Mouse (Mus musculus): ENCODE results near the gene D930007J09Rik. TPM values are rescaled to one million over a fixed set of nuclear protein-coding genes. Genes with fewer than 3 reads are reported as not detected.

D930007J09Rik gene
- total and polyA plus RNA-seq, 3 experiments: not detected

DNA sequence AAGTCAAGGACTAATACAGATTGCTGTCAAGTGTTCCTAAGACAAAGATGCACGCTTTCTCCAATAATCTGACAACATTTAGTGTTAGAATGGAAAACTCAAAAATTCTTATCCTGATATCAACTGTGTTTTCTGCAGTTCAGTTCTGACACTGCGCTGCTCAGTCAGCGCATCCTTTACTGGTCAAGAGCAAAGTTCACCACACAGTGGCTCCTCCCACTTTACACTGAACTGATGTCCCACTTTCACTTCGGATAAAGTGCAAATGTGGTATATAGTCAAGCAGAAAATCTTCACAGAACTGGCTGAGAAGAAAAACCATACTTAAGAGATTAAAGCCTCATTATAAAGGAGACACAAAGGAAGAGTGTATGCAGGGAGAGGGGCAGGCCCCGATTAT, 7.5 kb downstream of the D930007J09Rik start:
- Histone ChIP-seq H3K27me3 (ENCODE audit: insufficient read depth, low read length) (peaks cover 13% of the 10 kb centered on the region; the same call in 1 of the 2 replicates), H3K4me3 (ENCODE audit: low read depth, low read length) (no peak overlapping the region), H3K9me3 (replicated peaks) (no peaks in the 10 kb centered on the region), H3K4me1 (ENCODE audit: insufficient read depth, low read depth, low read length) (peaks cover 3% of the 10 kb centered on the region; the same call in 1 of the 2 replicates), H3K36me3 (replicated peaks) (no peaks in the 10 kb centered on the region)
- no peak for DNase-seq (ENCODE audit: low spot score)
- TF ChIP-seq GATA1 (IDR thresholded peaks at IDR 0.05; ENCODE audit: borderline replicate concordance, low read length) (no peak), TAL1 (conservative IDR thresholded peaks at IDR 0.05; ENCODE audit: low read depth, low read length) (no peak), GATA2 (IDR thresholded peaks at IDR 0.05; ENCODE audit: borderline replicate concordance, low read depth, low read length) (no peak), CTCF (IDR thresholded peaks at IDR 0.05; ENCODE audit: low read depth, low read length) (no peak), POLR2AphosphoS5 (IDR thresholded peaks at IDR 0.05; ENCODE audit: insufficient replicate concordance, low read depth, low read length) (no peak)
- ATAC-seq (ENCODE audit: extremely low read depth, insufficient number of reproducible peaks, low FRiP score, poor library complexity, severe bottlenecking): no peak

DNA sequence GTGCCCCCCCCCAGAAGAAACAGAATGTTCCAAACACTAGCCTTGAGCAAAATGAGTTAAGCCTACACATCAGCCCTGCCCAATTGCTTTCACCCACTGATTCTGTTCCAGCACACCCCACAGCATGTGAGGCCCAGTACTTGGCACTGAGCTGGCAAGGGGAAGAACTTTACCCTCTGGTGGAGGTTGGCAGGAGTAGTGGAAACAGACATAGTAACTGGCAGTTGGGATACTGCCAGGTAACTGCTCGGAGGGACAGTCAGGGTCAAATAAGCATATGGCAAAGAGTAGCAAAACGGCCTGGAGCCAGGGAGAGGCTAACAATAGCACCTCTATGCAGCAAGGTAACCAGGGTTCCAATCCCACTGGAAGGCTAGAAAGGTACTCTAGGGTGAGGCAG, 8.0 kb downstream of the D930007J09Rik start:
- no peak for DNase-seq (ENCODE audit: low spot score)
- Histone ChIP-seq H3K36me3 (replicated peaks) (no peaks in the 10 kb centered on the region), H3K4me3 (ENCODE audit: low read depth, low read length) (no peak overlapping the region), H3K27me3 (ENCODE audit: insufficient read depth, low read length) (peaks cover 14% of the 10 kb centered on the region; the same call in 1 of the 2 replicates), H3K9me3 (replicated peaks) (no peaks in the 10 kb centered on the region), H3K4me1 (ENCODE audit: insufficient read depth, low read depth, low read length) (peaks cover 3% of the 10 kb centered on the region; the same call in 1 of the 2 replicates)
- ATAC-seq (ENCODE audit: extremely low read depth, insufficient number of reproducible peaks, low FRiP score, poor library complexity, severe bottlenecking): no peak
- TF ChIP-seq POLR2AphosphoS5 (IDR thresholded peaks at IDR 0.05; ENCODE audit: insufficient replicate concordance, low read depth, low read length): no peak
- TF ChIP-seq GATA1 (IDR thresholded peaks at IDR 0.05; ENCODE audit: borderline replicate concordance, low read length): no peak
- no peak for TF ChIP-seq TAL1 (conservative IDR thresholded peaks at IDR 0.05; ENCODE audit: low read depth, low read length)
- no peak for TF ChIP-seq CTCF (IDR thresholded peaks at IDR 0.05; ENCODE audit: low read depth, low read length)

- no peak for TF ChIP-seq CTCF (IDR thresholded peaks at IDR 0.05; ENCODE audit: low read depth, low read length)
- no peak for TF ChIP-seq POLR2AphosphoS5 (IDR thresholded peaks at IDR 0.05; ENCODE audit: insufficient replicate concordance, low read depth, low read length)
- TF ChIP-seq GATA1 (IDR thresholded peaks at IDR 0.05; ENCODE audit: borderline replicate concordance, low read length): no peak
- no peak for TF ChIP-seq TAL1 (conservative IDR thresholded peaks at IDR 0.05; ENCODE audit: low read depth, low read length)
- no peak for TF ChIP-seq GATA2 (IDR thresholded peaks at IDR 0.05; ENCODE audit: borderline replicate concordance, low read depth, low read length)
- Histone ChIP-seq H3K36me3 (replicated peaks) (no peaks in the 10 kb centered on the region), H3K4me3 (ENCODE audit: low read depth, low read length) (no peak overlapping the region), H3K9me3 (replicated peaks) (no peaks in the 10 kb centered on the region), H3K27me3 (ENCODE audit: insufficient read depth, low read length) (peaks cover 11% of the 10 kb centered on the region; the same call in 1 of the 2 replicates), H3K4me1 (ENCODE audit: insufficient read depth, low read depth, low read length) (no peaks in the 10 kb centered on the region)
- DNase-seq (ENCODE audit: low spot score): no peak
- no peak for ATAC-seq (ENCODE audit: extremely low read depth, insufficient number of reproducible peaks, low FRiP score, poor library complexity, severe bottlenecking)
Measured at GRCm38 (mm10) chr13:32789781-32790180, 12.9 kb downstream of the D930007J09Rik start.

DNA sequence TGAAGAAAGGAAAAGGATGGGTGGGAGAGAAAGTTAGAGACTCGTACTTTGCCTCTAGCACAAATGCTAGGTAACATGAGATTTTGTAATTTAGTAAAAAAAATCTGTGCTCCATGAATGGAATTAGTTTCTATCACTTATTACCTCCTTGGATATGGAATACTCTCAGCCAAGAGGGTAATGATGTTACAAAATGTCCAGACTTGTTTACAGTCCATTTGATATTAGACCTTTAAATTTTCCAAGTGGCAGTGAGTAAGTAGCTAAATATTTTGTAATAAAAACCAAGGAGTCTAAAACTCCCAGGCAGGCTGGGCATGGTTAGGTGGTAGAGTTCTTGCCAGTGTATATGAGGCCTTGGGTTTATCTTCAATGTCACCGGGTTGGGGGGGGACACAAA, 15.1 kb downstream of the D930007J09Rik start:
- H3K9me3 ChIP-seq (replicated peaks): no peaks in the 10 kb centered on the region
- no peaks in the 10 kb centered on the region for H3K4me1 ChIP-seq (ENCODE audit: insufficient read depth, low read depth, low read length)
- no peak overlapping the region for H3K4me3 ChIP-seq (ENCODE audit: low read depth, low read length)
- TF ChIP-seq POLR2AphosphoS5 (IDR thresholded peaks at IDR 0.05; ENCODE audit: insufficient replicate concordance, low read depth, low read length): no peak
- no peak for TF ChIP-seq GATA2 (IDR thresholded peaks at IDR 0.05; ENCODE audit: borderline replicate concordance, low read depth, low read length)
- TF ChIP-seq GATA1 (IDR thresholded peaks at IDR 0.05; ENCODE audit: borderline replicate concordance, low read length): no peak
- TF ChIP-seq TAL1 (conservative IDR thresholded peaks at IDR 0.05; ENCODE audit: low read depth, low read length): no peak
- no peak for TF ChIP-seq CTCF (IDR thresholded peaks at IDR 0.05; ENCODE audit: low read depth, low read length)
- no peak for ATAC-seq (ENCODE audit: extremely low read depth, insufficient number of reproducible peaks, low FRiP score, poor library complexity, severe bottlenecking)
- DNase-seq (ENCODE audit: low spot score): no peak
- peaks cover 9% of the 10 kb centered on the region for H3K27me3 ChIP-seq (ENCODE audit: insufficient read depth, low read length)
- H3K36me3 ChIP-seq (replicated peaks): no peaks in the 10 kb centered on the region

GRCm38 (mm10) chr13:32783816-32784215, 18.8 kb downstream of the D930007J09Rik start, which contains the start of gene Mylk4:
TSS of gene Mylk4 (minus strand) at chr13:32783954.
- TF ChIP-seq GATA1 (IDR thresholded peaks at IDR 0.05; ENCODE audit: borderline replicate concordance, low read length): no peak
- TF ChIP-seq CTCF (IDR thresholded peaks at IDR 0.05; ENCODE audit: low read depth, low read length): no peak
- TF ChIP-seq TAL1 (conservative IDR thresholded peaks at IDR 0.05; ENCODE audit: low read depth, low read length): no peak
- TF ChIP-seq GATA2 (IDR thresholded peaks at IDR 0.05; ENCODE audit: borderline replicate concordance, low read depth, low read length): no peak
- no peak for TF ChIP-seq POLR2AphosphoS5 (IDR thresholded peaks at IDR 0.05; ENCODE audit: insufficient replicate concordance, low read depth, low read length)
- ATAC-seq (ENCODE audit: extremely low read depth, insufficient number of reproducible peaks, low FRiP score, poor library complexity, severe bottlenecking): no peak

GRCm38 (mm10) chr13:32783055-32783454, 19.6 kb downstream of the D930007J09Rik start:
- H3K27me3 ChIP-seq (ENCODE audit: insufficient read depth, low read length): peaks cover 24% of the 10 kb centered on the region
- H3K4me1 ChIP-seq (ENCODE audit: insufficient read depth, low read depth, low read length): no peaks in the 10 kb centered on the region
- H3K36me3 ChIP-seq (replicated peaks): no peaks in the 10 kb centered on the region
- no peak for ATAC-seq (ENCODE audit: extremely low read depth, insufficient number of reproducible peaks, low FRiP score, poor library complexity, severe bottlenecking)
- DNase-seq (ENCODE audit: low spot score): no peak
- no peak for TF ChIP-seq TAL1 (conservative IDR thresholded peaks at IDR 0.05; ENCODE audit: low read depth, low read length)
- TF ChIP-seq POLR2AphosphoS5 (IDR thresholded peaks at IDR 0.05; ENCODE audit: insufficient replicate concordance, low read depth, low read length): no peak
- no peak for TF ChIP-seq CTCF (IDR thresholded peaks at IDR 0.05; ENCODE audit: low read depth, low read length)
- no peak for TF ChIP-seq GATA2 (IDR thresholded peaks at IDR 0.05; ENCODE audit: borderline replicate concordance, low read depth, low read length)
- TF ChIP-seq GATA1 (IDR thresholded peaks at IDR 0.05; ENCODE audit: borderline replicate concordance, low read length): no peak
- no peak overlapping the region for H3K4me3 ChIP-seq (ENCODE audit: low read depth, low read length)
- H3K9me3 ChIP-seq (replicated peaks): no peaks in the 10 kb centered on the region

More at GRCm38 (mm10) chr13:32783816-32784215, 18.8 kb downstream of the D930007J09Rik start, which contains the start of gene Mylk4:
- no peak for DNase-seq (ENCODE audit: low spot score)
- Histone ChIP-seq H3K9me3 (replicated peaks) (no peaks in the 10 kb centered on the region), H3K36me3 (replicated peaks) (no peaks in the 10 kb centered on the region), H3K4me3 (ENCODE audit: low read depth, low read length) (no peak within 1 kb of the TSS), H3K4me1 (ENCODE audit: insufficient read depth, low read depth, low read length) (no peaks in the 10 kb centered on the region), H3K27me3 (ENCODE audit: insufficient read depth, low read length) (peaks cover 20% of the 10 kb centered on the region)

All from G1E (cell line).